Comparison of ENCODE assay signal across 8 mouse cellular contexts in the genomic region with DNA sequence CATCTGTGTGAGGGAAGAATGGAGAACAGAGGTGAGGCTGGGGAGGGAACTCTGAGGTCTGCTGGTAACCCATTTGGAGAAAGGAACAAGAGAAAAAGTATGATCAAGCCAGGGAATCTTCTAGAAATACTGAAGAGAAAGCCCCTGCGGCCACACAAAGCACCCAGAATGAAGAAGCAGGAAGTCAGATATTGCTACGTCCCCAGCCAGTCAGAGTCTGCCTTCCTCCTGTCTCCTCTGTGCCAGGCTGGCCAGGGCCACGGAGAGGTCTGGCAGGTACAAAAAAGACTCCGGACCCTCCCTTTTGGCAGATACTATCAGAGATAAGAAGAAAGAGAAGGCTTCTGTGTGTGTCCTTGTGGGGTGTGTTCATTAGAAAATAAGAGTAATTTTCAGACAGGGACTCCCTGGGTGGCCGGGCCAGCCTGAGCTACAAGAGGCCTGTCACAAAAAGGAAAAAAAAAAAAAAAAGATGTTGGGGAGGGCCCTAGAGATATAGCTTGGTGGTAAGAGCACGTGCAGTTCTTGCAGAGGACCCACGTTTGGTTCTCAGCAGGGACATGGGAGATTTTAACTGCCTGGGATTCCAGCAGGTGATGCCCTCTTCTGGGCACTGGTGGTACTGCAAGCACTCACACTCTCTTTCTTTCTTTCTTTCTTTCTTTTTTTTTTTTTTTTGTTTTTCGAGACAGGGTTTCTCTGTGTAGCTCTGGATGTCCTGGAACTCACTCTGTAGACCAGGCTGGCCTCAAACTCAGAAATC. TPM values are rescaled to one million over a fixed set of nuclear protein-coding genes. Genes with fewer than 3 reads are reported as not detected.
DNase-seq lines count a peak whose midpoint lies in the region; ATAC-seq and TF ChIP-seq lines count a peak whose summit lies in the region.

No protein-coding gene starts in this region.

- no peaks in the 10 kb centered on the region for H3K36me3 ChIP-seq in kidney, postnatal 0 days (ENCODE audit: insufficient read depth, low read length)
- no peaks in the 10 kb centered on the region for H3K36me3 ChIP-seq in kidney, embryonic 14.5 days (ENCODE audit: control insufficient read depth, insufficient read depth, low read length)
- H3K36me3 ChIP-seq in ES-Bruce4 (ENCODE audit: control insufficient read depth, insufficient read depth, low read length, poor library complexity, severe bottlenecking) = no peaks in the 10 kb centered on the region
- no peaks in the 10 kb centered on the region for H3K36me3 ChIP-seq in liver, embryonic 14.5 days (replicated peaks; ENCODE audit: control insufficient read depth, insufficient read depth, low read depth)
- H3K36me3 ChIP-seq in splenic B cell, adult 2 months (ENCODE audit: control insufficient read depth, insufficient read depth, low read length, poor library complexity, severe bottlenecking) = no peaks in the 10 kb centered on the region

- TF ChIP-seq EP300 in ES-Bruce4 (IDR thresholded peaks at IDR 0.05; ENCODE audit: insufficient read depth, low read depth, low read length) = no peak
- TF ChIP-seq EP300 in liver, embryonic 14.5 days (IDR thresholded peaks at IDR 0.05; ENCODE audit: low read depth) = no peak

- ATAC-seq in kidney, postnatal 0 days (replicated peaks; ENCODE audit: low FRiP score, low read depth) = no peak
- no peak for ATAC-seq in kidney, embryonic 14.5 days (ENCODE audit: low FRiP score, low TSS enrichment)
- no peak for ATAC-seq in liver, embryonic 14.5 days (ENCODE audit: insufficient read depth)

- TF ChIP-seq POLR2A in ES-Bruce4 (IDR thresholded peaks at IDR 0.05; ENCODE audit: insufficient read depth, low read length) = no peak
- no peak for TF ChIP-seq POLR2A in bone marrow, adult 2 months (IDR thresholded peaks at IDR 0.05; ENCODE audit: borderline replicate concordance, control insufficient read depth, low read depth, low read length)

- H3K4me2 ChIP-seq in kidney, postnatal 0 days (ENCODE audit: low read length) = no peak overlapping the region
- H3K4me2 ChIP-seq in kidney, embryonic 14.5 days (replicated peaks; ENCODE audit: low read depth, low read length) = no peak overlapping the region
- H3K4me2 ChIP-seq in liver, embryonic 14.5 days (ENCODE audit: low read depth) = no peak overlapping the region

- no peak for DNase-seq in kidney, postnatal 0 days (ENCODE audit: low spot score)
- peak in 1 of 3 experiments; percentile 40 for DNase-seq in liver, embryonic 14.5 days (ENCODE audit: low read depth in 3 of 3, low spot score in 3 of 3)
- peak; percentile 84 for DNase-seq in splenic B cell, adult 2 months (ENCODE audit: low read depth, low spot score)
- no peak for DNase-seq in ovary, adult 18-20 months (ENCODE audit: low spot score)
- no peak for DNase-seq in urinary bladder, postnatal 10 days (ENCODE audit: low spot score)

- WGBS in kidney, postnatal 0 days = 56% methylated on average over 8 of the region's 8 CpGs
- WGBS in kidney, embryonic 14.5 days = 57% methylated on average over 8 of the region's 8 CpGs
- 23% methylated on average over 8 of the region's 8 CpGs for WGBS in bone marrow, adult 2 months
- WGBS in liver, embryonic 14.5 days (ENCODE audit: insufficient replicate concordance) = 23% methylated on average over 8 of the region's 8 CpGs

- no peak overlapping the region for H3K27ac ChIP-seq in kidney, postnatal 0 days
- no peak overlapping the region for H3K27ac ChIP-seq in kidney, embryonic 14.5 days (ENCODE audit: low read depth, low read length)
- H3K27ac ChIP-seq in ES-Bruce4 (ENCODE audit: insufficient read depth, low read length) = no peak overlapping the region
- H3K27ac ChIP-seq in bone marrow, adult 2 months (ENCODE audit: control insufficient read depth, insufficient read depth, low read depth, low read length, poor library complexity) = no peak overlapping the region
- no peak overlapping the region for H3K27ac ChIP-seq in liver, embryonic 14.5 days

- H3K4me1 ChIP-seq in kidney, postnatal 0 days (replicated peaks; ENCODE audit: insufficient read depth, low read length) = no peaks in the 10 kb centered on the region
- H3K4me1 ChIP-seq in kidney, embryonic 14.5 days (ENCODE audit: control insufficient read depth, insufficient read depth, low read length) = 0 out of 2 replicates have a peak, but pooled peaks cover 8% of the 10 kb centered on the region
- no peaks in the 10 kb centered on the region for H3K4me1 ChIP-seq in ES-Bruce4 (ENCODE audit: control insufficient read depth, insufficient read depth, low read length)
- H3K4me1 ChIP-seq in bone marrow, adult 2 months (ENCODE audit: control insufficient read depth, insufficient read depth, low read length) = peaks cover 3% of the 10 kb centered on the region; the same call in 1 of the 2 replicates
- peaks cover 4 to 11% of the 10 kb centered on the region in 2 experiments; a peak in 3 of 4 replicates for H3K4me1 ChIP-seq in liver, embryonic 14.5 days (replicated peaks; ENCODE audit: control insufficient read depth in 2 of 2, insufficient read depth in 2 of 2, low read length in 1 of 2)

- H3K9me3 ChIP-seq in kidney, postnatal 0 days (replicated peaks; ENCODE audit: low read length) = no peaks in the 10 kb centered on the region
- no peaks in the 10 kb centered on the region for H3K9me3 ChIP-seq in kidney, embryonic 14.5 days (ENCODE audit: control insufficient read depth, low read length)
- H3K9me3 ChIP-seq in ES-Bruce4 (replicated peaks; ENCODE audit: control insufficient read depth, insufficient read depth, low read length, poor library complexity, severe bottlenecking) = no peaks in the 10 kb centered on the region
- no peaks in the 10 kb centered on the region for H3K9me3 ChIP-seq in liver, embryonic 14.5 days (ENCODE audit: control insufficient read depth, low read length)

- TF ChIP-seq CTCF in kidney, postnatal 0 days (IDR thresholded peaks at IDR 0.05; ENCODE audit: low read depth) = peak; percentile 77
- TF ChIP-seq CTCF in ES-Bruce4 (IDR thresholded peaks at IDR 0.05; ENCODE audit: low read depth, low read length) = peak; percentile 68
- TF ChIP-seq CTCF in bone marrow, adult 2 months (IDR thresholded peaks at IDR 0.05; ENCODE audit: control insufficient read depth, insufficient read depth, low read length) = peak; percentile 80
- peak; percentile 90 for TF ChIP-seq CTCF in liver, embryonic 14.5 days (IDR thresholded peaks at IDR 0.05; ENCODE audit: low read depth)

- H3K9ac ChIP-seq in kidney, postnatal 0 days (ENCODE audit: low read depth, low read length) = no peak overlapping the region
- H3K9ac ChIP-seq in kidney, embryonic 14.5 days (ENCODE audit: low read depth, low read length) = no peak overlapping the region
- no peak overlapping the region for H3K9ac ChIP-seq in ES-Bruce4 (ENCODE audit: low read depth, poor library complexity, severe bottlenecking)
- no peak overlapping the region for H3K9ac ChIP-seq in liver, embryonic 14.5 days (replicated peaks)

- no peaks in the 10 kb centered on the region for H3K27me3 ChIP-seq in kidney, postnatal 0 days (ENCODE audit: insufficient read depth, low read length)
- no peaks in the 10 kb centered on the region for H3K27me3 ChIP-seq in kidney, embryonic 14.5 days (ENCODE audit: control insufficient read depth, insufficient read depth, low read length)
- H3K27me3 ChIP-seq in ES-Bruce4 (ENCODE audit: control insufficient read depth, insufficient read depth, low read length, poor library complexity, severe bottlenecking) = no peaks in the 10 kb centered on the region
- H3K27me3 ChIP-seq in liver, embryonic 14.5 days (ENCODE audit: control insufficient read depth, insufficient read depth, low read length) = no peaks in the 10 kb centered on the region
- no peaks in the 10 kb centered on the region for H3K27me3 ChIP-seq in splenic B cell, adult 2 months (ENCODE audit: control insufficient read depth, insufficient read depth, low read length, poor library complexity, severe bottlenecking)

- no peak overlapping the region for H3K4me3 ChIP-seq in kidney, postnatal 0 days (replicated peaks; ENCODE audit: low read depth, low read length)
- H3K4me3 ChIP-seq in kidney, embryonic 14.5 days (ENCODE audit: low read length) = no peak overlapping the region
- H3K4me3 ChIP-seq in ES-Bruce4 (ENCODE audit: low read depth, low read length) = no peak overlapping the region
- no peak overlapping the region for H3K4me3 ChIP-seq in bone marrow, adult 2 months (replicated peaks; ENCODE audit: control insufficient read depth, low read depth, low read length)
- no peak overlapping the region for H3K4me3 ChIP-seq in liver, embryonic 14.5 days (ENCODE audit: insufficient read depth in 1 of 2, low read depth in 2 of 2, low read length in 2 of 2)

RNA-seq across cellular contexts. Expression of a gene that starts 1.8 kb away (rescaled TPM):
- polyA plus RNA-seq in kidney, postnatal 0 days (2015; fragmentation: Nextera tagmentation; extraction: Ambion mirVana) = not detected in 2 replicates
- 0.31 and 0.36 TPM in 2 replicates for polyA plus RNA-seq in kidney, embryonic 14.5 days (2014; fragmentation: Nextera tagmentation; extraction: Ambion mirVana)
- 2.4 and 3.0 TPM in 2 replicates for polyA plus RNA-seq in ES-Bruce4 (2011; ENCODE audit: insufficient read depth, insufficient read length, low read depth, missing spikeins)
- polyA plus RNA-seq in bone marrow, adult 2 months (2011; ENCODE audit: insufficient read depth, insufficient read length, low replicate concordance, missing spikeins) = 4.5 and 8.2 TPM in 2 replicates
- polyA plus RNA-seq in liver, embryonic 14.5 days (2012; rRNA removed) = 0.01 and 0.13 TPM in 2 replicates
- polyA plus RNA-seq in liver, embryonic 14.5 days (2014; fragmentation: Nextera tagmentation; extraction: Ambion mirVana) = not detected in 2 replicates

RNA-seq across cellular contexts. Expression of a gene that starts 15.7 kb away (rescaled TPM):
- polyA plus RNA-seq in kidney, postnatal 0 days (2015; fragmentation: Nextera tagmentation; extraction: Ambion mirVana) = 203 and 220 TPM in 2 replicates
- 281 and 296 TPM in 2 replicates for polyA plus RNA-seq in kidney, embryonic 14.5 days (2014; fragmentation: Nextera tagmentation; extraction: Ambion mirVana)
- 437 and 458 TPM in 2 replicates for polyA plus RNA-seq in ES-Bruce4 (2011; ENCODE audit: insufficient read depth, insufficient read length, low read depth, missing spikeins)
- 221 and 312 TPM in 2 replicates for polyA plus RNA-seq in bone marrow, adult 2 months (2011; ENCODE audit: insufficient read depth, insufficient read length, low replicate concordance, missing spikeins)
- polyA plus RNA-seq in liver, embryonic 14.5 days (2012; rRNA removed) = 84.5 and 119 TPM in 2 replicates
- 139 and 165 TPM in 2 replicates for polyA plus RNA-seq in liver, embryonic 14.5 days (2014; fragmentation: Nextera tagmentation; extraction: Ambion mirVana)

RNA-seq across cellular contexts. Expression of a gene that starts 41.7 kb away (rescaled TPM):
- 0.80 and 1.4 TPM in 2 replicates for polyA plus RNA-seq in kidney, postnatal 0 days (2015; fragmentation: Nextera tagmentation; extraction: Ambion mirVana)
- polyA plus RNA-seq in kidney, embryonic 14.5 days (2014; fragmentation: Nextera tagmentation; extraction: Ambion mirVana) = 1.6 TPM in 1 of 2 replicates, not detected in the other
- polyA plus RNA-seq in ES-Bruce4 (2011; ENCODE audit: insufficient read depth, insufficient read length, low read depth, missing spikeins) = not detected in 2 replicates
- polyA plus RNA-seq in bone marrow, adult 2 months (2011; ENCODE audit: insufficient read depth, insufficient read length, low replicate concordance, missing spikeins) = 4.3 and 6.0 TPM in 2 replicates
- polyA plus RNA-seq in liver, embryonic 14.5 days (2012; rRNA removed) = 0.10 TPM in 1 of 2 replicates, not detected in the other
- polyA plus RNA-seq in liver, embryonic 14.5 days (2014; fragmentation: Nextera tagmentation; extraction: Ambion mirVana) = not detected in 2 replicates
